Mouse (Mus musculus): Measurements from ENCODE around the gene Uck2. TPM values are rescaled to one million over a fixed set of nuclear protein-coding genes. Genes with fewer than 3 reads are reported as not detected.

Uck2 gene
- polyA plus RNA-seq, 1 experiment from 2014 or later = 70.1 TPM

DNA sequence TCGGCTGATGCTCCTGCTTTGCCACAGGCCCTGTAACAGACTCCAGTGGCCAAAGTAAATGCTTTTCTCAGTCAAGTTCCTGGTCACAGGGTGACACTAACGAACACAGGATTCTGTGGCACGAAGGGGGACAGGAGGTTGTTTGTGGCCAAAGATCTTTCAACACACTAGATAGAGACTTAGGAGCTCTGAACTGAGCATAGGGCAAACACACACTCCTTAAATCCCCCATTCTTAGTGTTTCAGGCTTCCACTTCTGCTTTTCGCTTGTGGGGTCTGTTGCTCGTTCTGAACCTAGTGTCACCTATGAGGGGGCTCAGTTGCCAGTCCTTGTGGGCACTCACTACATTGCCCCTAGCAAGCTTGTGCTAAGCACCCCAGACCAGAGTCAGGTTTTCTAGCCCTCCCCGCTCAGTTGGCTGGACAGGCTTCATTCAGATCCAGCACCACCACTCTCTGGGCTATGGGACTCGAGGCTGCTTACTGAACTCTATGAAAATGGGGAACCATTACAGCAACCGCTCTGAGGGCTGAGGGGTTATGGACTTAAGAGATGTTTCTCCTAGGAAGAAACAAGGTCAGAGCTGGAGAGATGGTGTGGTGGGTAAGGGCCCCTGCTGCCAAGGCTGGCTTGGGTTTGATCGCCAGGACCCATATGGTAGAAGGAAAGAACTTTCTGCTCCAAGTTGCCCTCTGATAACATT lies 16.6 kb downstream of the Uck2 start:
- H3K27me3 ChIP-seq = no peaks in the 10 kb centered on the region
- H3K27ac ChIP-seq = no peak overlapping the region
- WGBS = 88% methylated on average over 9 of the region's 9 CpGs
- H3K4me3 ChIP-seq (replicated peaks) = no peak overlapping the region
- H3K9ac ChIP-seq (replicated peaks) = no peak overlapping the region
- no peak for ATAC-seq
- H3K4me1 ChIP-seq (replicated peaks) = peaks cover 39% of the 10 kb centered on the region
- no peaks in the 10 kb centered on the region for H3K36me3 ChIP-seq
- H3K4me2 ChIP-seq (replicated peaks) = no peak overlapping the region
- H3K9me3 ChIP-seq = no peaks in the 10 kb centered on the region

DNA sequence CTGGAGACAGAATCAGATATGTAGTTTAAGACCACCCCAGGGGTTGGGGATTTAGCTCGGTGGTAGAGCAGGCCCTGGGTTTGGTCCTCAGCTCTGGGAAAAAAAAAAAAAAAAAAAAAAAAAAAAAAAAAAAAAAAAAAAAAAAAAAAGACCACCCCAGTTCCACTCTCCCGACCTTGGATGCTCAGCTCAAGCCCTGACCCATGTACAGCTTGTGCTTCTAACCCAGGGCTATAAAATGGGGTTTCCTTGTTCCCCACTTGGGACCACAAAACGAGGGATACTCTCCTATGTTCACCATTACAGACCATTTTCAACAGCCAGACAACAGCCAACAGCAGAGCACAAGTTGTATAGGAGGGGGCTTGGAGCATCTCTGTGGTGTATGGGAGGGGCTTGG lies 18.4 kb downstream of the Uck2 start:
- 74% methylated on average over 3 of the region's 3 CpGs for WGBS
- H3K4me1 ChIP-seq (replicated peaks) = peaks cover 30% of the 10 kb centered on the region
- no peak for ATAC-seq

DNA sequence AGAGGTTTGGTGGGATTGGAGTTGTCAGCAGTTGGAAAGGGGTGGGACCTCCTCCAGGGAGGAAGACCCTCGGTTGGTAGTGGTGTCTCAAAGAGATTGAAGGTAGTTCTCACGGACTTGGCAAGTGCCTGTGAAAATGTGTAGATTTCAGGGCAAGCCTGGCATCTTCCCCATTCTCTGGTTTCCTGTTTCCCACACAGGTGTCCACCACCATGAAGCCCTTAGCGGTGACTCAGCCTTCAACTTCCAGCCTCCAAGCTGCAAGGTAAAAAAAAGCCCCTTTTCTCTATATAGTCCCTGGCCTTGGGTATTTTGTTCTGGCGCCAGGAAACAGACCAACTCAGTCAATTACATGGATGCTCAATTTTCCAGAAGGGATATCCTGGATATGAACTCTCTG lies 19.8 kb downstream of the Uck2 start:
- Histone ChIP-seq H3K27ac (no peak overlapping the region), H3K9me3 (no peaks in the 10 kb centered on the region), H3K36me3 (no peaks in the 10 kb centered on the region), H3K4me3 (replicated peaks) (no peak overlapping the region), H3K4me1 (replicated peaks) (peaks cover 16% of the 10 kb centered on the region), H3K27me3 (no peaks in the 10 kb centered on the region), H3K9ac (replicated peaks) (no peak overlapping the region), H3K4me2 (replicated peaks) (no peak overlapping the region)
- ATAC-seq = no peak
- 91% methylated on average over 4 of the region's 4 CpGs for WGBS

More for the DNA sequence above, 18.4 kb downstream of the Uck2 start:
- no peaks in the 10 kb centered on the region for H3K9me3 ChIP-seq
- H3K4me2 ChIP-seq (replicated peaks) = no peak overlapping the region
- H3K27ac ChIP-seq = no peak overlapping the region
- H3K27me3 ChIP-seq = no peaks in the 10 kb centered on the region
- no peaks in the 10 kb centered on the region for H3K36me3 ChIP-seq
- no peak overlapping the region for H3K4me3 ChIP-seq (replicated peaks)
- no peak overlapping the region for H3K9ac ChIP-seq (replicated peaks)

DNA sequence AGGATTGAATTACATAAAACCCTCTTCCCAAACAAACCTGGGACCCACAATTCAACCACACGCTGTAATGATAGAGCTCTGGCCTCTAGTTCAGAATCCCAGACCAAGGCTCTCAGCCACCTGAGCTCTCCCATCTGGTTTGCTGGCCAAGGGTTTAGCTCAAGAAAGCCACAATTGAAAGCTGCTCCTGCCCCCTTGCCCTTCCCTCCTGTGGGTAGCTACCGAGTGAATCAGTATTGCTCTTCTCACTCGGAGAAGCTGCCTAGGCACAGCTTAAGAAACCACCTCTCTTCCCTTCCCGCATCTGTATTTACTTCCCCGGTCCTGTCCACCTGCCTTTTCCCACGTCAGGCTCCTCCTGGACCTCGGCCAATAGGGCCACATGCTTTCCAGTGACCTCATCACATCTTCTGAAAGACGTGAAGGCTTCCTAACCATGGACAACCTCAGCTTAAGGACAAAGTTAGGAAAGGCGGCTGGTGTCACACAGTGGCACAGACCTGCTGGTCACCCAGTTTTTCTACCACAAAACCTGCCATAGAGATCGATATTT lies 22.6 kb downstream of the Uck2 start:
- Histone ChIP-seq H3K27ac (no peak overlapping the region), H3K36me3 (no peaks in the 10 kb centered on the region), H3K9me3 (no peaks in the 10 kb centered on the region), H3K27me3 (no peaks in the 10 kb centered on the region), H3K4me2 (replicated peaks) (no peak overlapping the region), H3K9ac (replicated peaks) (no peak overlapping the region), H3K4me1 (replicated peaks) (peaks cover 7% of the 10 kb centered on the region; the same call in 1 of the 2 replicates), H3K4me3 (replicated peaks) (no peak overlapping the region)
- WGBS = 75% methylated on average over 10 of the region's 10 CpGs
- no peak for ATAC-seq

DNA sequence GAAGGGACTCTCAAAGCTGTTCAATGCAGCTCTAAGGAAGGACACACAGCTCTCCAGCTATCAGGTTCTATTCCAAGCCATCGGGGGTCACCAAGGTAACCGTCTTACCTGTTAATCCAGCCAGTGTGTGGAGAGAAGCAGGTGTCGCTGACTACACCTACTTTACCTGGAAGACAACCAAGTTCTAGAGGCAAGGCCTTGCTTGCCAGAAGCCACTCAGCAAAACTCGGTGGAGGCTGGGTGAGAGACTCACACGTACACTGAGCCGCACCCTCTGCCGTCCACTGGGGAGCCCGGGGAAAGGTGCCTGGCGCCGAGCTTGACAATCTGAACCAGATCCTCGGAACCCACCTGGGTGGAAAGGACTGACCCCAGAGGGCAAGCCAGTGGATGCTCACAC lies 23.4 kb downstream of the Uck2 start:
- H3K27ac ChIP-seq = no peak overlapping the region
- WGBS = 95% methylated on average over 11 of the region's 11 CpGs
- H3K9me3 ChIP-seq = no peaks in the 10 kb centered on the region
- ATAC-seq = no peak
- H3K4me2 ChIP-seq (replicated peaks) = no peak overlapping the region
- H3K4me3 ChIP-seq (replicated peaks) = no peak overlapping the region
- no peaks in the 10 kb centered on the region for H3K36me3 ChIP-seq
- no peaks in the 10 kb centered on the region for H3K27me3 ChIP-seq
- H3K9ac ChIP-seq (replicated peaks) = no peak overlapping the region
- peaks cover 7% of the 10 kb centered on the region; the same call in 1 of the 2 replicates for H3K4me1 ChIP-seq (replicated peaks)

DNA sequence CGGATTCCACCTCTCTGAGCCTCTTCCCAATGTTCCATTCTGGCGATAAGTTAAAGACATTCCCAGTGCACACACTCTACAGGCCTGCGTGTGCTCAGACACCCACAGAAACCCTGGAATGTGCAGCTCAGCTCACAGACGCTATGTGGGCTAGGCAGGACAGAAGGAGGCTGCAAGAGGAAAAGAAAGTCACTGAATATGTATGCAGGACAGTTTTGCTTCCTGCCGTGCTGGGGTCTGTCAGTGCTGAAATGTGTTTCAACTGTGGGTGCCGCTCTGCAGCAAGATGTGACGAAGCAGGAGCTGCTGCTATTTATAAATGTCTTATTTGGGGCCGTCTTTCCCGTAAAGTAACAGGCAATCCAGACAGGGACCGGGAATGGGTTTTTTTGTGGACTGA lies 25.4 kb downstream of the Uck2 start:
- 68% methylated on average over 10 of the region's 10 CpGs for WGBS
- Histone ChIP-seq H3K9ac (replicated peaks) (no peak overlapping the region), H3K27ac (no peak overlapping the region), H3K4me2 (replicated peaks) (no peak overlapping the region), H3K27me3 (no peaks in the 10 kb centered on the region), H3K36me3 (no peaks in the 10 kb centered on the region), H3K9me3 (no peaks in the 10 kb centered on the region), H3K4me3 (replicated peaks) (no peak overlapping the region), H3K4me1 (replicated peaks) (peaks cover 18% of the 10 kb centered on the region; the same call in 1 of the 2 replicates)
- ATAC-seq = no peak

DNA sequence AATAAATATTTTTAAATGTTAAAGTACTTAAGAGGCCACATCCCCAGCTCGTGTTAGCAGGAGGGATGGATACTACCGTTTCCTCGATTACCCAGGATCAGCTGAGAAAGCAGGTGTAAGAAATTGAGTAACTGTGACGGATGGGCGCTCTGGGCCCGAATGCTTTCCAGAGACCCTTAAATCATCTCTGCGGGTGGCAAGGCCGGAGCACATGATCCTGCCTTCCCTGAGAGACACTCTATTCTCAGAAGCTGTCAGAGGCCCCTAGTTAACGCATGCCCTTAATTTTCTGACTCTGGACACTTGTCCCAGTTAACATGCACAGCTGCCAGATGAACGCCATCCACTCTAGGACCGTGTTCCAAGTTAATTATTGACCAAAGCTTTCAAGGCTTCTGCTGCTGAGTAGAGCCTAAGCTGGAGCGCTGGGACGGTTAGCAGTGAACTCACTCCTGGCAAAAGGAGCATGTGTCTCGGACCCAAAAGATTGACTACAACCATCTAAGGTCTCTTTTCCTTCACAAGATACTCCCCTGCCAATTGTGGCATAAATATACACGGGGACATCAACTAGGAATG lies 28.3 kb downstream of the Uck2 start:
- peaks cover 22% of the 10 kb centered on the region; the same call in 1 of the 2 replicates for H3K4me1 ChIP-seq (replicated peaks)
- no peak overlapping the region for H3K4me3 ChIP-seq (replicated peaks)
- H3K9ac ChIP-seq (replicated peaks) = no peak overlapping the region
- WGBS = 78% methylated on average over 15 of the region's 15 CpGs
- no peak for ATAC-seq
- no peaks in the 10 kb centered on the region for H3K9me3 ChIP-seq
- H3K4me2 ChIP-seq (replicated peaks) = no peak overlapping the region
- H3K27ac ChIP-seq = no peak overlapping the region
- no peaks in the 10 kb centered on the region for H3K36me3 ChIP-seq
- no peaks in the 10 kb centered on the region for H3K27me3 ChIP-seq

DNA sequence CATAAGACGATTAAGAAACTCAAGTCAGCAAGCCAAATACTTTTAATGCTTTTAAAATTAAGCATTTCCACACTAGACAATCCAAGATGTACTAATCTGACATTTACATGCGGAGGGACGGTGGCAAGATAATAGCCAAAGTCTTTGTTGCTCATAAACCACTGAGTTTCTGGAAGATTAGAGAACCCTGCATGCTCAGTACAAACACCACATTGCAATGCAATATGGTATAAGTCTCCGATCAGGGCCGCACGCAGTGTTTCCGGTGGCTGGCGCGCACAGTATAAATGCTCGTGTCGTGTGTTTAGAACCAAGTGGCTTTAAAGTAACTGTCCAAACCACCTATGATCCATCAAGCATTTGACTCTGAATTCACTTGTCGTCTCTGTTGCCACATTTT lies 31.5 kb downstream of the Uck2 start:
- Histone ChIP-seq H3K4me2 (replicated peaks) (no peak overlapping the region), H3K4me3 (replicated peaks) (no peak overlapping the region), H3K36me3 (no peaks in the 10 kb centered on the region), H3K27me3 (no peaks in the 10 kb centered on the region), H3K27ac (no peak overlapping the region), H3K9ac (replicated peaks) (no peak overlapping the region), H3K4me1 (replicated peaks) (peaks cover 26% of the 10 kb centered on the region), H3K9me3 (no peaks in the 10 kb centered on the region)
- ATAC-seq = no peak
- 93% methylated on average over 12 of the region's 12 CpGs for WGBS

DNA sequence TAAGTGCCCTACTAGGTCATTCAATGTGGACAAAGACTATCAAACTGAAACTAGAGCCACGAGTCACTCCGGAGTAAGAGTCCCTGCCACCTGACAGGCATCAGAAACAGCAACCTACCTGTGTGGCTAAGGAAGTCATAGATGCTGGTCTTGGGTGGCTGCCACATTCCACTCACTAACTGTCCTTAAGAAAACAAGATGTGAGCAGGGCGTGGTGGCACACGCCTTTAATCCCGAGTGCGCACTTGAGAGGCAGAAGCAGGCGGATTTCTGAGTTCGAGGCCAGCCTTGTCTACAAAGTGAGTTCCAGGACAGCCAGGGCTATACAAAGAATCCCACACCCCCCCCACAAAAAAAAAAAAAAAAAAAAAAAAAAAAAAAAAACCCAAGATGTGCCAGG lies 35.2 kb downstream of the Uck2 start:
- H3K9ac ChIP-seq (replicated peaks) = no peak overlapping the region
- H3K4me2 ChIP-seq (replicated peaks) = no peak overlapping the region
- H3K27ac ChIP-seq = no peak overlapping the region; the same call in 1 of the 2 replicates
- H3K4me3 ChIP-seq (replicated peaks) = no peak overlapping the region
- H3K27me3 ChIP-seq = no peaks in the 10 kb centered on the region
- no peaks in the 10 kb centered on the region for H3K36me3 ChIP-seq
- WGBS = 92% methylated on average over 8 of the region's 8 CpGs
- H3K4me1 ChIP-seq (replicated peaks) = peaks cover 37% of the 10 kb centered on the region
- ATAC-seq = no peak
- H3K9me3 ChIP-seq = no peaks in the 10 kb centered on the region

DNA sequence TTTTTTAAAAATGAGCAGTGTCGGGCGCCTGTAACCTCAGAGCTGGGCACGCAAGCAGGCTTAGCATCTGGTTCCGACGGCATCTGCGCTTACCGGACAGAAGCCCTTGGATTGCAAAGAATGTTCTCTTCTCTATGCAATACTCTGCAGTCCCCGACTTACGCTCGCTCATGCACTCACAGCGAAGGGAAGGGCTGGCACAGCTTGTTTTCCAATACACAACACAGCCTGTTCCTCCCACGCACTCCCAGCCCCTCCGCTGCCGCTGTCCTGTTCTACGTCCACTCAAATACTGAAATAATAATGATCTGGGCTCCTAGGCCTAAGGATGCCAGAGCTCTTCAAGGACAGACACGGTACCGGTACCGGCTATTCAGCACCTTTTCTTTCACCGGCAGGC lies 35.9 kb downstream of the Uck2 start:
- H3K4me3 ChIP-seq (replicated peaks) = no peak overlapping the region
- H3K36me3 ChIP-seq = no peaks in the 10 kb centered on the region
- H3K4me2 ChIP-seq (replicated peaks) = no peak overlapping the region
- peak overlapping the region; percentile 16; the same call in 1 of the 2 replicates for H3K27ac ChIP-seq
- no peak overlapping the region for H3K9ac ChIP-seq (replicated peaks)
- peaks cover 39% of the 10 kb centered on the region for H3K4me1 ChIP-seq (replicated peaks)
- H3K9me3 ChIP-seq = no peaks in the 10 kb centered on the region
- no peaks in the 10 kb centered on the region for H3K27me3 ChIP-seq
- WGBS = 89% methylated on average over 19 of the region's 19 CpGs
- no peak for ATAC-seq

DNA sequence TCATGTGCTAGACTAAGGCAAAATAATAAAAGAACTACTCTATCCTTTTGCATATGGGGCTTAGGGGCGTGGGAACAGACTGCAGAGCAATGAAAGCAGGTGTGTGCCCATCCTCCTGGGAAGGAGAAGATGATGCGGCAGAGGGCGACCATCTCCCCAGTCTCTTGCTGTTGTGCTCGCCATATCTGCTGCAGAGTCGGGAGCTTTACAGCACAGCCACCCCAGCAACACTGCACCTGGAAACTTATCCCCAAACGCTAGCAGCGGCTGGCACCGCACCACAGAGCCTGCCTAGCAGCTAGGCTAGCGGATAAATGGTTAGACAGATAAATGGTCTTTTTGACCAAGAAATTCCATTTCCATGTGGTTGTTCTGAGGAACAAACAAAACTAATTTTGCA lies 37.2 kb downstream of the Uck2 start:
- Histone ChIP-seq H3K27me3 (no peaks in the 10 kb centered on the region), H3K9me3 (no peaks in the 10 kb centered on the region), H3K36me3 (no peaks in the 10 kb centered on the region), H3K9ac (replicated peaks) (no peak overlapping the region), H3K4me2 (replicated peaks) (no peak overlapping the region), H3K4me1 (replicated peaks) (peaks cover 40% of the 10 kb centered on the region), H3K27ac (no peak overlapping the region), H3K4me3 (replicated peaks) (no peak overlapping the region)
- 73% methylated on average over 9 of the region's 9 CpGs for WGBS
- no peak for ATAC-seq

DNA sequence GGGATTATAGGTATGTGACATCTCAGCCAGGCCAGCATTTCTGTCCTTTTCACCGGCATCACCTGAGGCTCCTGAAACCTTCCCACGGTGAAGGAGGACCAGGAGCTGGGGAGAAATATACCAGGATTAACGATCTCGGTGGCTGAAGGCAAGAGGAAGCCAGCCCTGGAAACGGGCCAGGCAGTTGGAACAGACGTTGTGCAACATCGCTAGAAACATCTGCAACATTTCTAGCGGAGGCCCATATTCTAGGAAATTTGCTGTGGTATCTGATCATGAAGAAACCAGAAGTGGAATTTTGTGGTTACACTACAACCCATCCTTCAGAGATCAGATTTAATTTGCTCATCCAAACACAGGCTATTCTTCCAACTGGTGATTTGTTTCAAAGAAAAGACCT lies 38.1 kb downstream of the Uck2 start:
- H3K4me3 ChIP-seq (replicated peaks) = no peak overlapping the region
- 82% methylated on average over 8 of the region's 8 CpGs for WGBS
- H3K4me2 ChIP-seq (replicated peaks) = no peak overlapping the region
- H3K36me3 ChIP-seq = no peaks in the 10 kb centered on the region
- H3K27me3 ChIP-seq = no peaks in the 10 kb centered on the region
- H3K27ac ChIP-seq = no peak overlapping the region
- peaks cover 50% of the 10 kb centered on the region for H3K4me1 ChIP-seq (replicated peaks)
- H3K9ac ChIP-seq (replicated peaks) = no peak overlapping the region
- ATAC-seq = no peak
- no peaks in the 10 kb centered on the region for H3K9me3 ChIP-seq

All from midbrain, embryonic 13.5 days (tissue).